In the genomic region with DNA sequence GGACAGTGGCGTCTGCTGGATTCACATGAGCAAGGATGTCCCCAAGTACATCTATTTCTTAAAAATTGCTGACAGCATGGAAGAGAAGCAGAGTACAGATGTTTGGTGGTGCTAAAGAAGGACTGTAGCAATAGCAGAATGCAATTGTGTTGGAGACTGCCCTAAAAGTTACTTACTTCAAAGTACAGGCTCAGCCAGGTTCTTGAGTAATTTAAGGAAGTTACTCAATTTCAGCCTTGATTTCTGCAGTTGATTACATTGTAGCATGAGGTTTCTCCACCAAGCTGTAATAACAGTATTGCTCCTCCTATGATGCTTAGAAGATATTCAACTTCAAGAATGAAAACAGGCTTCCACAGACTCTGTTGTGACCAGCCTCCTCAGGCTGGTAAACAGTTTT, we compare ENCODE assay signal across 22 mouse cellular contexts.
DNase-seq lines count a peak whose midpoint lies in the region; ATAC-seq and TF ChIP-seq lines count a peak whose summit lies in the region.
"Had no signal": no experiment of that assay in that cellular context is flagged by ENCODE, and none has a peak within 500 bp of the region (broad histone marks: within the 10 kb centered on the region; RNA-seq: fewer than 3 reads in every experiment).

No protein-coding gene starts in this region.

- no peak overlapping the region for H3K27ac ChIP-seq in kidney, embryonic 14.5 days (ENCODE audit: low read depth, low read length)
- H3K27ac ChIP-seq in liver, postnatal 0 days (ENCODE audit: low read depth): no peak overlapping the region
- no peak overlapping the region for H3K27ac ChIP-seq in liver, embryonic 12.5 days
- H3K27ac ChIP-seq: embryonic facial prominence, embryonic 15.5 days; forebrain, embryonic 15.5 days; heart, embryonic 10.5 days; hindbrain, embryonic 12.5 days had no signal

- WGBS in kidney, embryonic 14.5 days: 38% methylated on average over 1 of the region's 1 CpGs
- 84% methylated on average over 1 of the region's 1 CpGs for WGBS in liver, postnatal 0 days (ENCODE audit: insufficient replicate concordance)
- WGBS in liver, embryonic 12.5 days (ENCODE audit: insufficient replicate concordance): 70% methylated on average over 1 of the region's 1 CpGs

- H3K4me3 ChIP-seq in kidney, embryonic 14.5 days (ENCODE audit: low read length): no peak overlapping the region
- H3K4me3 ChIP-seq in liver, postnatal 0 days (ENCODE audit: low read depth, low read length): no peak overlapping the region
- H3K4me3 ChIP-seq in liver, embryonic 12.5 days: no peak overlapping the region
- H3K4me3 ChIP-seq: embryonic facial prominence, embryonic 15.5 days; erythroblast, embryonic 14.5 days; forebrain, embryonic 15.5 days; heart, embryonic 10.5 days; hindbrain, embryonic 12.5 days had no signal

- no peak overlapping the region for H3K9ac ChIP-seq in kidney, embryonic 14.5 days (ENCODE audit: low read depth, low read length)
- H3K9ac ChIP-seq in liver, postnatal 0 days (replicated peaks): no peak overlapping the region
- no peak overlapping the region for H3K9ac ChIP-seq in liver, embryonic 12.5 days
- H3K9ac ChIP-seq: embryonic facial prominence, embryonic 15.5 days; forebrain, embryonic 15.5 days; hindbrain, embryonic 12.5 days had no signal

- H3K36me3 ChIP-seq in kidney, embryonic 14.5 days (ENCODE audit: control insufficient read depth, insufficient read depth, low read length): no peaks in the 10 kb centered on the region
- H3K36me3 ChIP-seq in liver, postnatal 0 days (replicated peaks; ENCODE audit: insufficient read depth, low read length): no peaks in the 10 kb centered on the region
- no peaks in the 10 kb centered on the region for H3K36me3 ChIP-seq in liver, embryonic 12.5 days
- H3K36me3 ChIP-seq: embryonic facial prominence, embryonic 15.5 days; forebrain, embryonic 15.5 days; heart, embryonic 10.5 days; hindbrain, embryonic 12.5 days had no signal

- H3K9me3 ChIP-seq in kidney, embryonic 14.5 days (ENCODE audit: control insufficient read depth, low read length): no peaks in the 10 kb centered on the region
- no peaks in the 10 kb centered on the region for H3K9me3 ChIP-seq in liver, postnatal 0 days (ENCODE audit: low read length)
- no peaks in the 10 kb centered on the region for H3K9me3 ChIP-seq in liver, embryonic 12.5 days (replicated peaks)
- H3K9me3 ChIP-seq: embryonic facial prominence, embryonic 15.5 days; forebrain, embryonic 15.5 days; heart, embryonic 10.5 days; hindbrain, embryonic 12.5 days had no signal

- no peak overlapping the region for H3K4me2 ChIP-seq in kidney, embryonic 14.5 days (replicated peaks; ENCODE audit: low read depth, low read length)
- H3K4me2 ChIP-seq in liver, postnatal 0 days (ENCODE audit: low read depth, low read length): no peak overlapping the region
- no peak overlapping the region for H3K4me2 ChIP-seq in liver, embryonic 12.5 days
- H3K4me2 ChIP-seq: embryonic facial prominence, embryonic 15.5 days; forebrain, embryonic 15.5 days; hindbrain, embryonic 12.5 days had no signal

- H3K27me3 ChIP-seq in kidney, embryonic 14.5 days (ENCODE audit: control insufficient read depth, insufficient read depth, low read length): no peaks in the 10 kb centered on the region
- no peaks in the 10 kb centered on the region for H3K27me3 ChIP-seq in liver, postnatal 0 days (ENCODE audit: insufficient read depth, low read length)
- H3K27me3 ChIP-seq in liver, embryonic 12.5 days (replicated peaks): no peaks in the 10 kb centered on the region
- H3K27me3 ChIP-seq: CH12.LX; embryonic facial prominence, embryonic 15.5 days; forebrain, embryonic 15.5 days; hindbrain, embryonic 12.5 days; Patski had no signal

- no peak for TF ChIP-seq EP300 in liver, postnatal 0 days (IDR thresholded peaks at IDR 0.05; ENCODE audit: low read depth)

- peak; percentile 65; the same call in 1 of the 2 replicates for ATAC-seq in kidney, embryonic 14.5 days (ENCODE audit: low FRiP score, low TSS enrichment)
- peak; percentile 12; the same call in 1 of the 2 replicates for ATAC-seq in liver, postnatal 0 days
- no peak for ATAC-seq in liver, embryonic 12.5 days
- ATAC-seq: activated CD4-positive, CD25-positive, alpha-beta regulatory T cell, adult 4 months; forebrain, embryonic 15.5 days; Patski had no signal

- peaks cover 9% of the 10 kb centered on the region; the same call in 1 of the 2 replicates for H3K4me1 ChIP-seq in kidney, embryonic 14.5 days (ENCODE audit: control insufficient read depth, insufficient read depth, low read length)
- H3K4me1 ChIP-seq in liver, postnatal 0 days (ENCODE audit: insufficient read depth): no peaks in the 10 kb centered on the region
- no peaks in the 10 kb centered on the region for H3K4me1 ChIP-seq in liver, embryonic 12.5 days
- H3K4me1 ChIP-seq: heart, embryonic 10.5 days; hindbrain, embryonic 12.5 days had no signal

- DNase-seq in kidney, adult 18-20 months: no peak
- no peak for DNase-seq in liver, postnatal 0 days
- DNase-seq in fat pad, adult 2 months (ENCODE audit: extremely low read depth, low read depth, low spot score): peak; percentile 58
- no peak for DNase-seq in layer of hippocampus, postnatal 10 days (ENCODE audit: low spot score in 2 of 2)
- no peak for DNase-seq in left cerebral cortex, adult 18-20 months (ENCODE audit: low spot score in 2 of 2)
- DNase-seq: adrenal gland, postnatal 25 days; cerebellum, adult 2 months; cerebellum, postnatal 10 days; gastrocnemius, postnatal 36 days; heart, adult 18-20 months; heart, postnatal 10 days; heart, postnatal 4 days had no signal

- no peak for TF ChIP-seq CTCF in liver, postnatal 0 days (IDR thresholded peaks at IDR 0.05; ENCODE audit: low read depth)
